Mouse (Mus musculus): Measurements from ENCODE around the gene Rcsd1. TPM values are rescaled to one million over a fixed set of nuclear protein-coding genes. Genes with fewer than 3 reads are reported as not detected.

The Rcsd1 gene
- 10 to 100 TPM; 74.2 to 80.7 TPM for total RNA-seq (2021)

DNA sequence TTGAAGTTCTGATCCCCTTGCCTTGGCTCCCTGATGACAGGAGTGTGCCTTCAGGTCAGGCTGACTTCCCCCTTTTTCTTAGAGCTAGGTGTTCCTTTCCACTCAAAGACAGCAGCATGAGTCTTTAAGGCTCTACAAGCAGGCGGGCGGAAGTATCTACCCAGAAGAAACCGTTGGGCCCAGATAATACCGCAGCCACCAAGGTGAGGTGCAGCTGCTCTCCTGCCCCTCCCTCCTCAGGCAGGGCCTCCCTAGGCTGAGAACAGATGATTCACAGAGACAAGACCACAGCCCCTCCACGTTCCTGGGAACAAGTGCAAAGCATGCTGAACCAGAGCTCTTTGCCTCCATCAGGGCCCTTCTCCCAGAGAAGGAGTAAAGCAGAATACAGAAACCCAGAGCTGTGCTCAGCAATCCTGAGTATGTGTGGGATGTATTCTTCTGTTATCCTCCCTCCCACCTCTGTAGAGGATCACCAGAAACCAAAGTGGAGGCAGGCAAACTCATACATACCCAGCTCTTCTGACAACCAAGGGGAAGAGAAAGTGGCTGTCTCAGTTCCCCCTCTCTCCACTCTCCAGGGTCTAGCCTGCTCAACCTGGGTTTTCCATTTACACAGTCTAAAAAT is at the start of gene Rcsd1:
Gene Rcsd1, minus strand, starts transcription at position 129 of the 628 bp plus-strand sequence.
- DNase-seq, result no peak
- intact Hi-C loops (cut with DNase I), result loop anchor here (2.0 kb wide), 2 partner anchors 25 to 49 kb away; no protein-coding TSS in a partner anchor

DNA sequence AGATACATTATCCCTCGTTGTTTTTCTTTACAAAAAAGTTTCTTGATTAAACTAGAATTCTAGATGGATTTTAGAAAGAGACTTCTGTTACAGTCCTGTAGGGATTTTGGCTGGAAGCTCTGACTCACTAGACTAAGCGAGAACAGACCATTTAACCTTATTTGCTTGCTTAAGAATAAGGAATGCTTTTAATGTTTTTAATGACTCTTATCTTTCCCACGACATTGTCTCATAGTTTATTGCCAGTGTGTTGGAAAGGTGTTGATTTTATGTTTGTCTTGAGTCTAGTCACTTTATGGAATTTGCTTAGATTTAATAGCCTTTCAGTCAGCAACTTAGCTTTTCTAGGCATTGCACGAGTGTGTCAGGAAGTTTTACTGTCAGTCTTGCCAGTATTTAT is 45.6 kb upstream of the Rcsd1 start:
- no peak for DNase-seq
- intact Hi-C loops (cut with DNase I), result no loop called here

DNA sequence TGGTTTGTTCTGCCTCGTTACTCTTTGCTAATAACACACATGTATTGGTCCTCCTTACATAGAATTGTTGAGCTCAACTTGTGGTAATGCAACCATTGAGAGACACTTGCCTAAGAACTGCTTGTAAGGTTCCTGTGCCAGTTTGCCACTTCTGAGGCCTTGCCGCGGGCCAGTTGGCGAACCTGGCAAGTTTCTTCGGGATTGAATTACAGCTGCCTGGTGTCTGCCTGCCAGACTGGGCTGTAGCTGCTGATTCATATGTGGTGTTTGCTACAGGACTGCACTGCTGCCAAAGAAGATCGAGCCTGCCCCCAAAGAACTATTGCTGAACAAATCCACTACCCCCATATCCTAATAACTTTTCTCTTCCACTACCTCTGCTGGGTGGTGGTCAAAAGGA is 44.6 kb upstream of the Rcsd1 start:
- no peak for DNase-seq
- intact Hi-C loops (cut with DNase I), result loop anchor here (1.0 kb wide), 1 partner anchor 16 kb away; no protein-coding TSS in a partner anchor

DNA sequence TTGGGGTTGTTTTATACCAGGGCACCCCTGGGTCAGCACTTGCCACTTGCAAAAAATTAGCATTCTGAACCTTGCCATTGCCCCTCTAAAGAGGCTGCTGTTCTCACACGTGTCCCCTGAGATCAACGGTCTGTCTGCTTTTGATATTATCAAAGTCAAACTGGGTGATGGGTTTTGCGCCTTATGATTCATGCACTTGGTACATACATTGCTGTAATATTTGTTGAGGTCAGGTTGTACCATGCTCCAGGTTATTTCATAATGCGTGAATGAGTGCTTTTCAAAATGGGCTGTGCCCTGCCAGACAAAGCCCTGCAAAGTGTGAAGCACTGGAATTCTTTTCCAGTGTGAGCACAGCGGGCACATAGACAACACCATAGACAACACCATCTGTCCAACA is 42.3 kb upstream of the Rcsd1 start:
- intact Hi-C loops (cut with DNase I), result no loop called here
- no peak for DNase-seq

- intact Hi-C loops (cut with DNase I), result no loop called here
- no peak for DNase-seq
Measured at GRCm38 (mm10) chr1:165751142-165751541, 41.6 kb upstream of the Rcsd1 start.

- intact Hi-C loops (cut with DNase I), result no loop called here
- DNase-seq, result no peak
Measured at GRCm38 (mm10) chr1:165748053-165748452, 38.5 kb upstream of the Rcsd1 start.

GRCm38 (mm10) chr1:165741989-165742388 is 32.4 kb upstream of the Rcsd1 start:
- DNase-seq, result no peak
- intact Hi-C loops (cut with DNase I), result no loop called here

- intact Hi-C loops (cut with DNase I), result loop anchor here (1.0 to 10.0 kb wide), 5 partner anchors 15 to 344 kb away; partner anchors contain the start of genes Dcaf6 and Mpc2
- no peak for DNase-seq
Measured at GRCm38 (mm10) chr1:165738985-165739384, 29.4 kb upstream of the Rcsd1 start.

DNA sequence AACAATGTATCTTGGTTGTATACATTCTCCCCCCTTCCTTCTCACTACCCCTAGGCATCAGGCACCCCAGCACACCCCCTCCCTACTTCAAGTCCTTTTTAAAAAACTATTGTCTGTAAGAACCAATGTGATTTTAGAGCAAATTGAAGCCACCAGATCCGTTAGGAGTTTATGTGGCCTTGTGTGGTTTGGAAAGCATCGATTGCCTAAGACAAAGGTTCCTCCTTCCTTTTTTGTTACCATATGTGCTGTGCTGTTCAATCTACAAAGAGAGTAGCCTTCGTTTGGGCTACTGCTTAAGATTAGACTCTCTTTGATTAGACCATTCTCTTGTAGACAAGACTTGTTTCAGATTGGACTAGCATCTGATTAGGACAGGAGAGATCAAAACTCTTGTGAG is 28.3 kb upstream of the Rcsd1 start:
- intact Hi-C loops (cut with DNase I), result loop anchor here (1.0 to 10.0 kb wide), 5 partner anchors 16 to 343 kb away; partner anchors contain the start of genes Dcaf6 and Mpc2
- DNase-seq, result no peak

DNA sequence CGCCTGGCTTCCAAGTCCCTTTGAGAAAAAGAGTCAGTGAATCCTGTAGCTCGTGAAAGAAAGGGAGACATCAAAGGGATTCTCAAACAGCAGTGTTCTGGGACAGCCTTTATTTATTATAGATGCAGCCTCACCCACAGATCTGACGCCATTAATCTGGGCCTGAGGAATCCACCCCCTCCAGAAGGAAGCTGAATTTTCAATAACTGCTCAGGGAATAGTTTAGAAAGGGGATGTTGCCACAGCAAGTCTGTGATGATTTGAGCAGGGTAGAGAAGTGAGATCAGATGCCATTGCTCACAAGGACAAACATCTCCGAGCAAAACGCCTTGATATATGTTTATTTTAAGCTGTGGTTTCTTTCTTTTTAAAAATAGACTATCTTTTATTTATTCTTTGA is 27.9 kb upstream of the Rcsd1 start:
- DNase-seq, result no peak
- intact Hi-C loops (cut with DNase I), result loop anchor here (5.0 to 10.0 kb wide), 3 partner anchors 95 to 343 kb away; partner anchors contain the start of genes Dcaf6 and Mpc2

DNA sequence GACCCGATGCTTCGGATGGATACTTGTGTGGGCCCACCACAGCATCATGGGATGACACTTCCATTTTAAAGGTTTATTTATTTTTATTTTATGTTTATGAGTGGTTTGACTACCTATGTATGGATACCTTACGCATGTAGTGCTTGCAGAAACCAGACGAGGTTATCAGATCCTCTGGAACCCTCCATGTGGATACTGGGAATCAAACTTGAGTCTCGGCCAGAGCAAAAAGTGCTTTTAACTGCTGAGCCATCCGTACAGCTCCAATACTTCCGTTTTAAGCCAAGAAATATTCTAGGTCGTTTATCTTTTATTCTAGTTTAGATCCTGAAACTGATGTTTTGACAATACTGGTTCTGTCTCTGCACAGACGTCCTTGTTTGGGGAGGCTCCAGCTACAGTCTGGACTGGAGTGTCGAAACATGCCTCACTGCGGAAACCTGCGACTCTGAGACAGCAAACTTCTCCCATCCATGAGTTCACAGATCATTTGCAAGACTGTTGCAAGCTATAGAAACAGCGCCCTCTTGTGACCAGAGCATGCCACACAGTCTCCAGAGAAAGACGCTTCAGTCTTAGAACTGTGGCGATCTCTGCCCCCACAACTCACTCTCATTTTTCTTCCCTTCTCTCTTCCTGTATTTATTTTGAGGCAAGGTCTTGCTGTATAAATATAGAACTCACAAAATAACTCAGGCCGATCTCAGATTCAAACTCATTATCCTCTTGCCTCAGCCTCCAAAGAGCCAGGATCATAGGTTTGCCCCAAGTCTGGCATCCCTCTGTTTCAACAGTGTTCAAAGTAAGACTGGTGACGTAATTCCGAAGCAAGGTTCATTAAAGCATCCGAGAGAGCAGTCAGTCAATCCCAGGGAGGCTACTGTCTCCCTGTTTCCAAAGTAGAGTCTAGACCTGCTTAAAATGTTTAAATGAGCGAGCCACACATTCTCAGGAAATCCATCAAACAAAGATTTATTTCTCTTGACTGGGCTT is 26.6 kb upstream of the Rcsd1 start:
- peak; percentile 88 to 91 for DNase-seq
- intact Hi-C loops (cut with DNase I), result loop anchor here (1.0 to 10.0 kb wide), 5 partner anchors 27 to 341 kb away; partner anchors contain the start of genes Dcaf6, Mpc2 and Rcsd1

DNA sequence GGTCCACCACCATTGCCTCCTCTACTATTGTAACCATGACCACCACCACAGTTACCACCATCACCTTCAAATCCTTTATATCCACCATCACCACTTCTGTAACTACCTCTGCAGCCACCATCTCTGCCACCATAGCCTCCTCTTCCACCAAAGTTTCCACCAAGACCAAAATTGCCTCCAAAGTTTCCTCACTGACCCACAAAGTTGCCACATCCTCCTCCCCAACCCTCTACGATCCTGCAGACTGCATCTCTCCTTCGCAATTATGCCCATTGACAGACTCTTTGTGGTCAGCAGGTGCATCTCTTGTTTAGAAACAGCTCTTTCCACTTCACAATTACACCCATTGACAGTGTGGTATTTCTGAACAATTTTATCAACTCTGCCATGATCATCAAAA is 25.3 kb upstream of the Rcsd1 start:
- intact Hi-C loops (cut with DNase I), result loop anchor here (2.0 to 10.0 kb wide), 4 partner anchors 26 to 340 kb away; partner anchors contain the start of genes Dcaf6, Mpc2 and Rcsd1

DNA sequence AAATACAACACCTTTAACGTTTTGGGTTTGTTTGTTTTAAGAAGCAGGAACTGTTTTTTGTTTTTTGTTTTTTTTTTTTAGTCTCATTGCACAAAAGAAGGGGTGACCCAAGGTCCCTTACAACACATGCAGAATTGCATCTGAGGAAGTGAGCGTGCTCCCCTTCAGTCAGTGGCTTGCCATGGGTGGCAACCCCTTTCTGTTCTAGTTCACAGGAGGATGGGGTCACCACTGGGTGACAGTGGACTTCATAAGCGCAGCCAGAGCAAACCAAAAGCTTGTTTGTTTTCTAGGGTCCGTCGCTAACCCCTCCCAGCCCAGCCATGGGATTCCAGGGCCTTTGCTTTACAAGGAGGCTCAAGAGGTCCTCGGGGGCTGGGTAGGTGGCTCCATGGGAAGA is 22.0 kb upstream of the Rcsd1 start:
- intact Hi-C loops (cut with DNase I), result loop anchor here (10.0 kb wide), 2 partner anchors 267 to 337 kb away; partner anchors contain the start of genes Dcaf6 and Mpc2

More for the DNA sequence above, 25.3 kb upstream of the Rcsd1 start:
- no peak for DNase-seq

DNA sequence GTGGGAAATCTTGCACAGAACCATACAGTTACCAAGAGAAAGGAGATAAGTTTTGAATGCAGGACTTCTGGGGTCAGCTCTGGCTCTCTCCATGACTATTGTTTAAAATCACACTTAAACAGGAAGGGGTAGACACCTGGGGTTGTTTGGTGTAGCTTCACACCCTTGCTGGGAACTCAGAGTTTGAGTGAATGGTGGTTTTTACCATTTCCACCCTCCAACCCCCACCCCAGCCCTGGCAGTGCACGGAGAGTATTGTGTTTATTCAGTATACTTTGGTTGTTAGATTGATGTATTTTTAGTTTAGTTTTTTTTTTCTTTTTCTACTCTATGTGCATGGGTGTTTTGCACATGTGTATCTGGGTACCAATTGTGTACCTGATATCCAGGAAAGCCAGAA is 20.6 kb upstream of the Rcsd1 start:
- intact Hi-C loops (cut with DNase I), result loop anchor here (10.0 kb wide), 2 partner anchors 265 to 335 kb away; partner anchors contain the start of genes Dcaf6 and Mpc2
- no peak for DNase-seq

More for the DNA sequence above, 22.0 kb upstream of the Rcsd1 start:
- DNase-seq, result no peak

- DNase-seq, result no peak
Measured at GRCm38 (mm10) chr1:165728057-165728639, 18.6 kb upstream of the Rcsd1 start.

GRCm38 (mm10) chr1:165726986-165727385 is 17.4 kb upstream of the Rcsd1 start:
- intact Hi-C loops (cut with DNase I), result no loop called here

More at GRCm38 (mm10) chr1:165728057-165728639, 18.6 kb upstream of the Rcsd1 start:
- intact Hi-C loops (cut with DNase I), result no loop called here

GRCm38 (mm10) chr1:165725039-165725644 is 15.6 kb upstream of the Rcsd1 start:
- DNase-seq, result no peak
- intact Hi-C loops (cut with DNase I), result no loop called here

More at GRCm38 (mm10) chr1:165726986-165727385, 17.4 kb upstream of the Rcsd1 start:
- no peak for DNase-seq

GRCm38 (mm10) chr1:165724219-165725033 is 14.9 kb upstream of the Rcsd1 start:
- DNase-seq, result no peak
- intact Hi-C loops (cut with DNase I), result no loop called here

- DNase-seq, result no peak
- intact Hi-C loops (cut with DNase I), result no loop called here
Measured at GRCm38 (mm10) chr1:165722531-165723123, 13.1 kb upstream of the Rcsd1 start.
